Mouse (Mus musculus): ENCODE measurements around the gene Vmn1r20.
"Not testable (repeated sequence)": the region's sequence is repeated elsewhere in the genome, so short reads cannot be mapped to it uniquely, and the experiment has no call there.

The Vmn1r20 gene

DNA sequence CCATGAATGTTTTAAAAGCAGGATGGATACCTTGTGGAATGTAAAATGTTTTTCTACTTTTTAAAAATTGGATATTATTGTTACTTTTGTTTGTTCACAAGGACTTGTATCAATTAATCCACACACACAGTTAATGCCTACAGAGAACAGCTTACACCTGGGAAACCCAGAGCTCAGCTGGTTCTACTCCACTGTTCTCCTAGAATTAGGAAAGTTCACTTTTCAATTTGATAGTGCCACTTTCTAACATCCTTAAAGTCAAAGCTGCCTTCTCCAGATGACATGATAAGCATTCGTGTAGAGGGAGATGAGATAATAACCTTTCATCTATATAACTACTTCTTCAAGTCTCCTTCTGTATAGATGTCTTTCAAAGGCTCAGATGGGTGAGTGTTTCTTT is at the start of gene Vmn1r20:
Vmn1r20 (plus strand) TSS at position 301 of the 400 bp plus-strand sequence.
- no peak for DNase-seq (ENCODE audit: low read depth, low spot score)

DNA sequence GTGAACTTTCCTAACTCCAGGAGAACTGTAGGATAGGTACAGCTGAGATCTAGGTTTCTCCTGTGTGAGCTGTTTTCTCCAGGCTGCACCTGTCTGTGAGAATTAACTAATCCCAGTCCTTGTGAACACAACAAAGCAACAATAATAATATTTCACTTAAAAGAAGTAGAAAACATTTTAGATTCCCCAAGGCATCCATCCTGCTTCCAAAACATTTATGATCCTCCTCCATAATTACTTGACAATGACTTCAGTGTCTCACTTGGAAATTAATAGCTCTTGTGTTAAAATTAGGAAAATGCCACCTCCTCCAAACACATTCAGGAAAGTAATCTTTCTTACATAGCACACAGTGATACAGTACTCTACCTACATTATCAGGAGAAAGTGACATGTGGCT is 33.0 kb upstream of the Vmn1r20 start, which contains the start of gene Vmn1r18:
Vmn1r18 (minus strand) TSS at position 101 of the 400 bp plus-strand sequence.
- no peak for DNase-seq (ENCODE audit: low read depth, low spot score)

DNA sequence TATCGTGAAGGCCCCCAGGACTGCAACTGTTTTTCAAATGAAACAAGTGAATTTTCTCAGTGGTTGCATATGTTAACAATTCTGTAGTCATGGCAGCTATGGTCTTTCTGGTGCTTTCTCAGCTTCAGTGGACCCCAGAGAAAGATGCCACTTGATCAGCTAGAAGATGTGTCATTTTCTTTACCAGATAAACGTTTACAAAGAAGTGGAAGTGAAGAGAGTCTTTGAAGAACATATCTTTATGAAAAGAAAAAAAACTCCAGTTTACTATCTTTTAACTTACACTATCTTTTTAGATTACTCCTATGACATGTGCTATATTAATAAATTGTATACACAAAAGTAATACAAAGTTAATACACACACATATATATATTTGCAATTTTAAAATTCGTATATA is 25.2 kb upstream of the Vmn1r20 start, which contains the start of gene Vmn1r19:
Vmn1r19 (plus strand) TSS at position 301 of the 400 bp plus-strand sequence.
- not testable (repeated sequence) for DNase-seq (ENCODE audit: low read depth, low spot score)

DNA sequence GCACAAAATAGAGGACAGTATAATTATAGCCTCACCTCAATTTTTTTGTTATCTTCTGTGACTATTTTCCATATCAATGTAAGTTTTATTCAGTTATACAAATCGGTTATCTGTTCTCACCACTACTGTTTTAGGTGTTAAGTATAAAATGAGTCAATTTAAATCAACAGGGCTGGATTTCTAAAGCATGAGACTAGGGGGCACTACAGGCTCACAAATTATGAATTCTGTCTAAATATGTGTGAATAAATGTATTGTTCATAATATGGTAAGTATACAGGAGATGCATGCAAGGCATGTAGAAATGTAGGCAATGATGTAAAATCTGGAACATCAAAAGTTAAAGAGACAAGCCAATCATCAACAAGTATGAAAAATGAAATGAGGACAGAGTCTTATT is 2.5 kb downstream of the Vmn1r20 start:
- DNase-seq (ENCODE audit: low read depth, low spot score): no peak

DNA sequence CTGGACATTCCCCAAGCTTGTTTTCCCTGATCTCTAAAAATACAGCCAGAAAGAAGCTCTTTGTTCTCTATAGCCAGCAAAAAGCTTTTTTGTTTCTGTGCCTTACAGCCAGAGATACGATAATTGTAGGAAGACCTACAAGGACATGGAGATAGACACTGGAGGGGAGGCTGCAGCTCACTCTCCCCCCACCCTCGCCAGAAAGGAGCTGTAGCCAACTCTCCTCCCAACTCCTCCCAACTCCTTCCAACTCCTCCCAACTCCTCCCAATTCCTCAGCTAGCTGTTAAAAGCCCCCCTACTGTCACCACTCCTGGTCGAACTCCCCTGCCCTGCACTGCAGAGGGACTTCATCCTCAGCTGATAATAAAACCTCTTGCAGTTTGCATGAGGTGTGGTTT is 39.4 kb downstream of the Vmn1r20 start:
- not testable (repeated sequence) for DNase-seq (ENCODE audit: low read depth, low spot score)
